Mouse (Mus musculus) CH12.LX (cell line): ENCODE measurements around the gene Gm20388. TPM values are rescaled to one million over a fixed set of nuclear protein-coding genes. Genes with fewer than 3 reads are reported as not detected.

Source experiments
- DNase-seq: peaks from one replicate; pipeline ENCODE4 v3.0.0-alpha.2; 2013; ENCODE audit errors: extremely low read depth
- H3K27ac ChIP-seq: 2 replicates; pipeline ENCODE4 v1.5.1; 2012; ENCODE audit warnings: low read depth, mild to moderate bottlenecking, control low read depth, moderate library complexity; ENCODE audit not compliant: insufficient read depth
- H3K27me3 ChIP-seq: replicated peaks from 2 replicates; pipeline ENCODE3; 2012; ENCODE audit warnings: inconsistent platforms
- H3K36me3 ChIP-seq, 2 experiments: replicated peaks in 1 of 2; 2 replicates each; pipeline versions ENCODE3 to v1.6.1; 2012; ENCODE audit warnings: inconsistent platforms in 1 of 2, low read length in 1 of 2, mild to moderate bottlenecking in 1 of 2, mixed read lengths in 1 of 2, moderate library complexity in 1 of 2; ENCODE audit not compliant: control insufficient read depth in 1 of 2, insufficient read depth in 1 of 2
- H3K4me1 ChIP-seq, 2 experiments: 2 replicates each; pipeline ENCODE4 v1.6.1; 2012; ENCODE audit warnings: inconsistent platforms in 1 of 2, moderate library complexity in 1 of 2; ENCODE audit not compliant: insufficient read depth in 2 of 2, control insufficient read depth in 1 of 2
- H3K4me2 ChIP-seq: 2 replicates; pipeline ENCODE4 v1.6.1; 2012; ENCODE audit warnings: low read depth, mild to moderate bottlenecking, control low read depth; ENCODE audit not compliant: poor library complexity, insufficient read depth, severe bottlenecking
- H3K4me3 ChIP-seq, 3 experiments: fragments of 150-350 bp in 1 of 3; sonication (generic) in 1 of 3; replicated peaks in 1 of 3; 2 replicates each; pipeline versions ENCODE3 to v1.5.1; 2011 to 2012; ENCODE audit warnings: low read depth in 2 of 3, low read length in 2 of 3, mild to moderate bottlenecking in 2 of 3, moderate library complexity in 2 of 3, control low read depth in 1 of 3, improper control_type of control experiment in 1 of 3, inconsistent platforms in 1 of 3, mixed read lengths in 1 of 3; ENCODE audit not compliant: poor library complexity in 1 of 3
- H3K79me2 ChIP-seq: replicated peaks from 2 replicates; pipeline ENCODE4 v1.6.1; 2012; ENCODE audit warnings: mild to moderate bottlenecking, moderate library complexity; ENCODE audit not compliant: control insufficient read depth, poor library complexity, insufficient read depth, severe bottlenecking; ENCODE audit errors: extremely low read depth
- H3K9ac ChIP-seq: 2 replicates; pipeline ENCODE4 v1.6.1; 2012; ENCODE audit warnings: low read depth, mild to moderate bottlenecking, control low read depth, moderate library complexity; ENCODE audit not compliant: insufficient read depth
- H3K9me3 ChIP-seq: replicated peaks from 2 replicates; pipeline ENCODE3; 2012; ENCODE audit warnings: low read length, inconsistent platforms, mixed read lengths
- CHD1 ChIP-seq: IDR thresholded peaks from 2 replicates; pipeline ENCODE4 v1.6.1; 2012; ENCODE audit warnings: low read depth, low read length, improper control_type of control experiment, inconsistent platforms
- CHD2 ChIP-seq: IDR thresholded peaks from 2 replicates; pipeline ENCODE4 v1.6.1; 2011; ENCODE audit warnings: low read length, improper control_type of control experiment
- CTCF ChIP-seq, 2 experiments: IDR thresholded peaks in 1 of 2; conservative IDR thresholded peaks in 1 of 2; 2 replicates each; pipeline ENCODE4 v1.5.1; 2011 to 2012; ENCODE audit warnings: low read depth in 2 of 2, low read length in 2 of 2, improper control_type of control experiment in 1 of 2, inconsistent platforms in 1 of 2, mild to moderate bottlenecking in 1 of 2, moderate library complexity in 1 of 2
- ELF1 ChIP-seq: IDR thresholded peaks from 2 replicates; pipeline ENCODE4 v1.6.1; 2014; ENCODE audit warnings: low read depth, mild to moderate bottlenecking, inconsistent platforms, low read length, improper control_type of control experiment
- EP300 ChIP-seq: IDR thresholded peaks from 2 replicates; pipeline ENCODE4 v1.6.1; 2011; ENCODE audit warnings: low read length, improper control_type of control experiment
- HCFC1 ChIP-seq: IDR thresholded peaks from 2 replicates; pipeline ENCODE4 v1.6.1; 2012; ENCODE audit warnings: low read depth, mild to moderate bottlenecking, inconsistent platforms, low read length, improper control_type of control experiment
- JUND ChIP-seq: conservative IDR thresholded peaks from 2 replicates; pipeline ENCODE4 v1.6.1; 2011; ENCODE audit warnings: low read depth, low read length, improper control_type of control experiment
- MAZ ChIP-seq: IDR thresholded peaks from 2 replicates; pipeline ENCODE4 v1.6.1; 2012; ENCODE audit warnings: low read depth, mild to moderate bottlenecking, inconsistent platforms, low read length, improper control_type of control experiment, moderate library complexity
- MEF2A ChIP-seq: IDR thresholded peaks from 2 replicates; pipeline ENCODE4 v1.6.1; 2014; ENCODE audit warnings: low read depth, mild to moderate bottlenecking, inconsistent platforms, low read length, improper control_type of control experiment, borderline replicate concordance
- NELFE ChIP-seq: IDR thresholded peaks from 2 replicates; pipeline ENCODE4 v1.6.1; 2011; ENCODE audit warnings: low read depth, low read length, improper control_type of control experiment
- NRF1 ChIP-seq: IDR thresholded peaks from 2 replicates; pipeline ENCODE4 v1.6.1; 2014; ENCODE audit warnings: low read depth, mild to moderate bottlenecking, inconsistent platforms, low read length, improper control_type of control experiment, moderate library complexity
- PAX5 ChIP-seq: IDR thresholded peaks from 2 replicates; pipeline ENCODE4 v1.6.1; 2012; ENCODE audit warnings: low read length, inconsistent platforms, mixed read lengths
- RCOR1 ChIP-seq: conservative IDR thresholded peaks from 2 replicates; pipeline ENCODE4 v1.6.1; 2012; ENCODE audit warnings: low read depth, mild to moderate bottlenecking, inconsistent platforms, low read length, improper control_type of control experiment
- SIN3A ChIP-seq: IDR thresholded peaks from 2 replicates; pipeline ENCODE4 v1.6.1; 2012; ENCODE audit warnings: low read length, improper control_type of control experiment, inconsistent platforms
- SMC3 ChIP-seq: IDR thresholded peaks from 2 replicates; pipeline ENCODE4 v1.6.1; 2011; ENCODE audit warnings: low read depth, low read length, improper control_type of control experiment
- TCF12 ChIP-seq: IDR thresholded peaks from 2 replicates; pipeline ENCODE4 v1.6.1; 2014; ENCODE audit warnings: low read depth, mild to moderate bottlenecking, inconsistent platforms, low read length, improper control_type of control experiment
- USF2 ChIP-seq: conservative IDR thresholded peaks from 2 replicates; pipeline ENCODE4 v1.6.1; 2011; ENCODE audit warnings: low read depth, low read length, improper control_type of control experiment
- ZC3H11A ChIP-seq: IDR thresholded peaks from 2 replicates; pipeline ENCODE4 v1.6.1; 2012; ENCODE audit warnings: low read depth, mild to moderate bottlenecking, inconsistent platforms, low read length, improper control_type of control experiment
- ZMIZ1 ChIP-seq: IDR thresholded peaks from 2 replicates; pipeline ENCODE4 v1.6.1; 2012; ENCODE audit warnings: low read depth, mild to moderate bottlenecking, inconsistent platforms, low read length, improper control_type of control experiment
- dilution Hi-C: fragments of 300-500 bp; cut with MboI; formaldehyde crosslinking; loops from 2 replicates; pipeline ENCODE4 v1.14.3; 2020; ENCODE audit warnings: low sequenced_read_pairs; ENCODE audit not compliant: extremely low pct_unique_long_range_greater_than_20kb, extremely low pct_ligation_motif_present
- in situ Hi-C: fragments of 300-500 bp; cut with MboI; formaldehyde crosslinking; loops from 3 replicates; pipeline ENCODE4 v1.14.3; 2019; ENCODE audit warnings: low sequenced_read_pairs, low pct_ligation_motif_present, low pct_unique_long_range_greater_than_20kb, mixed read lengths
- polyA plus RNA-seq: library from polyadenylated mRNA; unstranded; fragments of >175 nt; gene quantifications from 2 replicates; pipeline ENCODE4 v1.2.1, GENCODE M21; 2012; ENCODE audit warnings: low read depth; ENCODE audit not compliant: insufficient read length
- total RNA-seq, 2 experiments: library from RNA; depleted of rRNA; stranded (reverse); fragments of 300-350 nt in 1 of 2; fragments of >200 nt in 1 of 2; gene quantifications; 2 replicates each; pipeline ENCODE4 v1.2.3; 2012 to 2014

Gm20388 gene
- total and polyA plus RNA-seq, 3 experiments, result 14.8 to 26.3 (median 22.2) TPM

- TF ChIP-seq EP300, result no peak
- TF ChIP-seq SIN3A, result no peak
- TF ChIP-seq HCFC1, result no peak
- no peak for TF ChIP-seq CHD2
- TF ChIP-seq NELFE, result no peak
- TF ChIP-seq RCOR1, result no peak
- TF ChIP-seq JUND, result no peak
- dilution Hi-C loops (no loop called here), in situ Hi-C loops (no loop called here)
- Histone ChIP-seq H3K36me3 (peaks cover 64 to 99% of the 10 kb centered on the region in 2 experiments), H3K79me2 (no peaks in the 10 kb centered on the region), H3K9ac (no peak overlapping the region), H3K9me3 (no peaks in the 10 kb centered on the region), H3K27ac (no peak overlapping the region), H3K27me3 (no peaks in the 10 kb centered on the region), H3K4me3 (no peak overlapping the region), H3K4me2 (no peak overlapping the region), H3K4me1 (no peaks in the 10 kb centered on the region)
- DNase-seq, result no peak
Observed at GRCm38 (mm10) chr8:122022274-122022673, 2111.6 kb downstream of the Gm20388 start.

GRCm38 (mm10) chr8:122022705-122023104, 2112.1 kb downstream of the Gm20388 start:
- no peaks in the 10 kb centered on the region for H3K4me1 ChIP-seq
- in situ Hi-C loops (no loop called here), dilution Hi-C loops (no loop called here)
- no peak overlapping the region for H3K4me3 ChIP-seq
- no peak overlapping the region for H3K27ac ChIP-seq
- no peak overlapping the region for H3K4me2 ChIP-seq
- no peak overlapping the region for H3K9ac ChIP-seq
- no peaks in the 10 kb centered on the region for H3K79me2 ChIP-seq
- no peak for DNase-seq
- peaks cover 61 to 94% of the 10 kb centered on the region in 2 experiments for H3K36me3 ChIP-seq
- TF ChIP-seq CTCF (conservative IDR thresholded peaks at IDR 0.05 in 1 of 2, IDR thresholded peaks at IDR 0.05 in 1 of 2; ENCODE audit: low read depth in 2 of 2, low read length in 2 of 2), result no peak
- no peak for TF ChIP-seq PAX5
- no peak for TF ChIP-seq CHD1
- no peak for TF ChIP-seq USF2
- TF ChIP-seq ZMIZ1, result no peak
- TF ChIP-seq SMC3, result no peak
- TF ChIP-seq MAZ, result no peak
- TF ChIP-seq ELF1, result no peak
- TF ChIP-seq NRF1, result no peak
- TF ChIP-seq EP300, result no peak
- TF ChIP-seq ZC3H11A, result no peak
- no peak for TF ChIP-seq JUND
- TF ChIP-seq TCF12, result no peak
- TF ChIP-seq MEF2A, result no peak
- no peaks in the 10 kb centered on the region for H3K9me3 ChIP-seq
- no peaks in the 10 kb centered on the region for H3K27me3 ChIP-seq
